Mouse (Mus musculus) layer of hippocampus, postnatal 36 days (tissue): ENCODE data around the gene Pex12. TPM values are rescaled to one million over a fixed set of nuclear protein-coding genes. Genes with fewer than 3 reads are reported as not detected.
"Not testable (repeated sequence)": the region's sequence is repeated elsewhere in the genome, so short reads cannot be mapped to it uniquely, and the experiment has no call there.

Source experiments
- DNase-seq, 2 experiments: peaks; one replicate each; pipeline ENCODE4 v3.0.0; 2022
- total RNA-seq, 2 experiments: library from RNA; stranded (reverse); gene quantifications; 2 replicates each; pipeline ENCODE4 v1.2.3; 2021

The Pex12 gene
- total RNA-seq, result 1 to 10 TPM; 7.9 to 9.9 TPM

DNA sequence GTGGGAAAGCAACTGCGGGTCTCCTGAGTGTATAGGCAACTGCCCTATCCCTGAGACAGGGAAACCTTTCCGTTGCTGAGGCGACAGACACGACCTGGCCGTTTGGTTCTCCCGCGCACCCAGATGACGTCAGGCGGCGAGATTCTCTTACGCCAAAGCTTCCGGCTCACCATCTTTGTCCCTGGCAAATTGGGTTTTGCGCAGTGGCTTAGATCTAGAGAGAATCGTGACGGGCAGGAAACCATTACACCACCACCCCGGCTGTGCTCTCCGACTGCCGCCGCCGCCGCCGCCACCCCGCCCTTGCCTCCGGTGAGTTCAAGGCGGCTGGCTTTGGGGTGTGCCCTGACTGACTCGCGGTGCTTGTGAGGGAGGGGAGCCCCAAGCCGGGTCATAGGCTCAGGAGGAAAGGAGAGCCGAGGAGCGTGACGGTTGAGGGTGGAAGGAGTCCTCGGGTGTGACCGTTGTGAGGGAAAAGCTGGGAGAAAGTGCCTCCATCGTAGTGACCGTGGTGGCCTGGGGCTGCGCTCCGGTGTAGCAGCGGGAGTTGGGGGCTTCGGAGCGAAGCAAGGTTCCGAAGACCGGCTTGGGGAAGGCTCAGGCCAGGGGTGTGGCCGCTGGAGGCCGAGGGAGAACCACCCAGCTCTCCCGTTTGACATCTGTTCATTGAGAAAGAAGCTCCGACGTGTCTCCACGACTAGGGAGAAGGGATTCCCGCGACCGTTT, at the start of gene Pex12:
Gene Pex12 (minus strand): TSS at position 61 of the 726 bp plus-strand sequence.
- peak; percentile 92 to 93 for DNase-seq

- DNase-seq, result no peak
Measured at GRCm38 (mm10) chr11:83341716-83342245, 39.4 kb upstream of the Pex12 start.

DNA sequence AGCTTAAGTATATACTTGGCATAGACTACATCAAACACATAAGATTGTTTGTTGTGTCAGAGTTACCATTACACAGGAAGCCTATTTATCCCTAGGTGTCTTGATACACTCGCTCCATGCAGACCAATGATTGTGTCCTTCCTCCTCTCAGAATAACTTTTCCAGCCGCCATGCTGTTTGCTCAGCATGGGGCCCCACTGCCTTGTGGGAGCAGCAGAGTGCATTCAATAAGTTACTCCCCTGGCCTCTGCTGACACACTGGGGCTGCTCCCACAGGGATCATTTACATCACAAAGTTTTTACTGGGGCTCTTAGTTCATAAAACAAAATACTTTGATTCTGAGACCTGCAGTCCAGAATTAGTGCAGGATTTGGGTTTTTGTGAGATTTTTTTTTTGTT, 37.3 kb upstream of the Pex12 start:
- DNase-seq, result no peak

GRCm38 (mm10) chr11:83335826-83336225, 33.4 kb upstream of the Pex12 start:
- peak; percentile 7 to 24 for DNase-seq

DNA sequence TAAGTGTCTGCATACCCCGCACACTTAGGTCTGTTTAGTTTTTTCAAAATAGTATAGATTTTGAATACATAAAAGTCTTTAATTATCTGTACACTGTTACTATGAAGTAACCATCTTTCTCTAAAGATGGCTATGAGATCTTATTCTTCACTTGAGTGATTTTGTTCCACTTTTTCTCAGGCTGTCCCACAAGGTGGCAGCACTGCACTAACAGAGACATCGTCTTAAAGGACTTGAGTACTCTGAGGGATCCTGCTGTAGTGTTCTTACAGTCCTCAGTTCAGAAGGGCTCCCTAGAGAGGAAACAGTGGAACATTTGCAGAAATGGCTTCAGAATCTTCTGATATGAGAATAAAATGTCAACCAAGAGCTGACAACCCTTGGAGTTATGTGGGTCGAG, 25.0 kb upstream of the Pex12 start:
- DNase-seq, result peak in 1 of 2 experiments; percentile 29

DNA sequence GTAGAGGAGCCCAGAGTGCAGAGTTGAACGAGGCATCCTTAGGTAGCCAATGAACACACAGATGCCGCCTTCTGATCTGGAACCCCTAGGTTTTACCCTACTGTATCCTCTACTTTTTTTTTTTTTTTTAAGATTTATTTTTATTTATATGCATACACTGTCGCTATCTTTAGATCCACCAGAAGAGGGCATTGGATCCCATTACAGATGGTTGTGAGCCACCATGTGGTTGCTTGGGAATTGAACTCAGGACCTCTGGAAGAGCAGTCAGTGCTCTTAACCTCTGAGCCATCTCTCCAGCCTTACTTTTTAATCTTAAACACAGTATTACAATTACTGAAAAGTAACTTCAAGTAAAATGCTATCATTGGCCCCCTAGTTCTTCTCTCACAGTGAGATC, 24.3 kb upstream of the Pex12 start:
- DNase-seq, result not testable (repeated sequence)

- DNase-seq, result no peak
Measured at GRCm38 (mm10) chr11:83319048-83319447, 16.7 kb upstream of the Pex12 start.

GRCm38 (mm10) chr11:83312471-83312870, 10.1 kb upstream of the Pex12 start:
- DNase-seq, result peak; percentile 48 to 49

- no peak for DNase-seq
Measured at GRCm38 (mm10) chr11:83306700-83307253, 4.4 kb upstream of the Pex12 start.

GRCm38 (mm10) chr11:83304485-83304884, 2.1 kb upstream of the Pex12 start:
- DNase-seq, result no peak

DNA sequence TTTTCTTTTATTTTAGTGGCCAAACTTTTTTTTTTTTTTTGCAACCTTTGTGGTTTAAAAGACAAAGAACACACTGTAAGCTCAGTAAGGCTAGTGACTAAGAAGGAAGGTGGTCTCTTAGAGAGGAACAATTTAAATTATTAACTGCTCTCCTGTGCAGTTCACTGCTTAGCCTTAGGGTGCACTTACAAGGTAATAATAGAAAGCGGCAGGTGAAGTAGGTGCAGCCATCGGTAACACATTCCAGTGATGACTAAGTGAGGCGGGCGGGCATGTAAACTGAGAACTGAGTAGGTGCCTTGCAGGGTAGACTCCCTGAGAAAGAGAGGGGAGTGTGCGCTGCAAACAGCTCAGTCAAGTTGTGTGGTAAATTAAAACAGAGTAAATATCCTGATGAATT, 1.4 kb upstream of the Pex12 start:
- DNase-seq, result no peak

- DNase-seq, result no peak
Measured at GRCm38 (mm10) chr11:83302124-83302523, 262 bp downstream of the Pex12 start.

DNA sequence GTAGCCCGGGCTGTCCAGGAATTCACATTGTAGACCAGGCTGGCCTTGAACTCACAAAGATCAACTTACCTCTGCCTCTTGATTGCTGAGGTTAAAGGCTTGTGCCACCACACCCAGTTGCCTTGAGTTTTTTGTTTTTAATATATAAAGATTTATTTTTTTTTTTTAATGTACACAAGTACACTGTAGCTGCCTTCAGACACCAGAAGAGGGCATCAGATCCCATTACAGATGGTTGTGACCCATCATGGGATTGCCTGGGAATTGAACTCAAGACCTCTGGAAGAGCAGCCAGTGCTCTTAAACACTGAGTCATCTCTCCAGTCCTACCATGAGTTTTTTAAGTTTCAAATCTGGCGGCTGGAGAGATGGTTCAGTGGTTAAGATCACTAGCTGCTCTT, 955 bp downstream of the Pex12 start:
- DNase-seq, result no peak

DNA sequence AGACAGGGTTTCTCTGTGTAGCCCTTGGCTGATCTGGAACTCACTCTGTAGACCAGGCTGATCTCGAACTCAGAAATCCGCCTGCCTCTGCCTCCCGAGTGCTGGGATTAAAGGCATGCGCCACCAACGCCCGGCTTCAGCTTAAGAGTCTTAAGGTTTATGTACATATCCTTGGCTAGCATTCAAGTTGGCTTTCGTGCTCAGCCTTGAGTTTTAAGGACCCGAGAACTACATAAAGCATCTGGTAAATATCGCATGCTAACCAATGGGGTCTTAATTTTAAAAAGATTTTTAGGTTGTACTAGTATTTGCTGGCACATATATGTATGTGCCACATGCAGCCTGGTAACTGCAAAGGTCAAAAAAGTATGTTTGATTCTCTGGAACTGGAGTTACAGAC, 2.7 kb downstream of the Pex12 start:
- DNase-seq, result no peak

GRCm38 (mm10) chr11:83298225-83299195, 3.9 kb downstream of the Pex12 start, which contains the start of gene Ap2b1:
Ap2b1 (plus strand) TSS chr11:83299024.
- DNase-seq, result peak; percentile 93 to 94

GRCm38 (mm10) chr11:83297816-83298215, 4.6 kb downstream of the Pex12 start:
- DNase-seq, result no peak

DNA sequence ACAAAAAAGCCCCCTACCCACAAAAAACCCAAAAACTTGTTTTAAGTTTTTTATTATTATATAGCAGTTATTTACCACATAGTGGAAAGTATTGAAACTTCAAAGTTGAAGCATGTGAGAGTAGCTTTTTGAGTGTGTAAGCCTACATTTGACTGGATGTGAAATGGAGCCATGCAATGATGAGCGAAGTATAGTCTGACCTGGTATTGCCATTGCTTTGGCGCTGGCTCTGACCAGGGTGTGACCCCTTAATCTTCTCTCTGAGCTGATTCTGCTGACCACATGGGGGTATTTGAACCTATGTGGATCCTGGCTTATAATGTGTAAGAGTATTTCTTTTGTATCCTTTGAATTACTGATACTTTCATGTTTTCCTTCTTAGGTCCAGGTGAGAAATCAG, 8.3 kb downstream of the Pex12 start:
- no peak for DNase-seq

DNA sequence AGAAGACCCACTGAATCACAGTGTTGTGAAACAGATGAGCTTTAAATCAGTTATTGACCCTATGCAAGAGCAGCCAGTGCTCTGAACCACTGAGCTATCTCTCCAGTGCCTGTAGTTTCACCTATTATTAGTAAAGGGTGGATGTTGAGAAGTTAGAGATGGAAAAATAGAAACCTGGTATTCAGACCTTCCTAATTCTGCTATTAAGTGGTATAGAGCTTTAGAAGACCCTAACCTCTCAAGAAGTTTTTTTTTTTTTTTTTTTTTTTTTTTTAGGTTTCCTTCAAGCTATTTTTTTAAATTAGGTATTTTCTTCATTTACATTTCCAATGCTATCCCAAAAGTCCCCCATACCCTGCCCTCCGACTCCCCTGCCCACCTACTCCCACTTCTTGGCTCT, 9.2 kb downstream of the Pex12 start:
- no peak for DNase-seq

DNA sequence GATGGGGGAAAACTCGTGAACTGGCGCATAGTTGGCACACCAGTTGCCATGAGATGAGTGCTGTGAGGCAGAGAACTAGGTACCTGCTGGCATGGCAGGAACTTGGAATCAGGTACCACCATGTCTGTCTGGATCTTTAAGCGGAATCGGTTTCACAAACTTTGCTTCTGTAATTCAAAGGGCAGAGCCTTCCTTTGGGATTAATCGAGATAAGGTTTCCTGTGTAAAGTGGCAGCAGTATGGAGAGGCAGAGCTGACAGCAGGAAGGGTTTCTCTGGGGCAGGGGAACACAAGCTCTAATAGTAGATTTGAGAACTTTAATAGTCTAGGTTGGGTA, 10.2 kb downstream of the Pex12 start:
- no peak for DNase-seq

GRCm38 (mm10) chr11:83291375-83292250, 10.8 kb downstream of the Pex12 start:
- peak; percentile 93 to 94 for DNase-seq

DNA sequence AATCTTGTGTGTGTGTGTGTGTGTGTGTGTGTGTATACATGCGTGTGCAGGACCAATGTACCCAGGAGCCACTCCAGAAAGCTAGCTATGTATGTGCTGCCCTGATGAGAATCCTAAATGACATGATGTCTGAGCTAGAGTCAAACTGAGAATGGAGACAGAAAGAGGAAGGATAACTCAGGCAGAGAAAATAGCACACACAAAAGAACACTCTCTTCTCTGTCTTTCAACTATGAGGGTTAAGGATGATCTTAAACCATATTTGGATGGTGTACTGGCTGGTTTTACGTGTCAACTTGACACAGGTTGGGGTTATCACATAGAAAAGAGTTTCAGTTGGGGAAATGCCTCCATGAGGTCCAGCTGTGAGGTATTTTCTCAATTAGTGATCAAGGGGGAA, 12.8 kb downstream of the Pex12 start:
- DNase-seq, result no peak

- no peak for DNase-seq
Measured at GRCm38 (mm10) chr11:83289036-83289435, 13.3 kb downstream of the Pex12 start.
